Mouse (Mus musculus) small intestine, adult 2 months (tissue): ENCODE results near the gene Prkg1. TPM values are rescaled to one million over a fixed set of nuclear protein-coding genes. Genes with fewer than 3 reads are reported as not detected.
"Not testable (repeated sequence)": the region's sequence is repeated elsewhere in the genome, so short reads cannot be mapped to it uniquely, and the experiment has no call there.

Source experiments
- H3K27ac ChIP-seq: fragments of 200-500 bp; 2 replicates; pipeline ENCODE4 v1.5.1; 2012; ENCODE audit warnings: low read depth, low read length, control low read depth, inconsistent platforms; ENCODE audit not compliant: insufficient read depth
- H3K27me3 ChIP-seq: fragments of 200-500 bp; 2 replicates; pipeline ENCODE4 v1.6.1; 2012; ENCODE audit warnings: mild to moderate bottlenecking, moderate library complexity, low read length, inconsistent platforms; ENCODE audit not compliant: control insufficient read depth, insufficient read depth
- H3K36me3 ChIP-seq: fragments of 200-500 bp; 2 replicates; pipeline ENCODE4 v1.6.1; 2012; ENCODE audit warnings: mild to moderate bottlenecking, low read length, control low read depth, inconsistent platforms; ENCODE audit not compliant: control insufficient read depth, insufficient read depth
- H3K4me1 ChIP-seq: fragments of 200-500 bp; 2 replicates; pipeline ENCODE4 v1.6.1; 2012; ENCODE audit warnings: low read length, inconsistent platforms, mixed read lengths; ENCODE audit not compliant: control insufficient read depth, insufficient read depth, insufficient read length
- H3K4me3 ChIP-seq: fragments of 200-500 bp; 2 replicates; pipeline ENCODE4 v1.5.1; 2012; ENCODE audit warnings: low read depth, mild to moderate bottlenecking, control low read depth, inconsistent platforms, low read length, moderate library complexity
- CTCF ChIP-seq: fragments of 200-500 bp; IDR thresholded peaks from 2 replicates; pipeline ENCODE4 v1.5.1; 2012; ENCODE audit warnings: low read depth, mild to moderate bottlenecking, control low read depth, inconsistent platforms, low read length, moderate library complexity, mixed read lengths; ENCODE audit not compliant: insufficient replicate concordance, insufficient read length; ENCODE audit errors: extremely low read depth
- POLR2A ChIP-seq: fragments of 200-500 bp; IDR thresholded peaks from 2 replicates; pipeline ENCODE4 v1.6.1; 2012; ENCODE audit warnings: low read depth, mild to moderate bottlenecking, control low read depth, inconsistent platforms, low read length, moderate library complexity
- WGBS: fragments of 180-500 bp; shearing (Covaris S2); methylation state at CpG from one replicate; pipeline ENCODE4 v1.1.7; 2018; 5-methylcytosine and 5-hydroxymethylcytosine counted together
- polyA plus RNA-seq: library from polyadenylated mRNA; depleted of rRNA; stranded (reverse); fragments of >200 nt; gene quantifications from 2 replicates; pipeline ENCODE4 v1.2.3, GENCODE M21; 2012; rRNA removed

The Prkg1 gene
- polyA plus RNA-seq, 1 experiment = 1.0 TPM

DNA sequence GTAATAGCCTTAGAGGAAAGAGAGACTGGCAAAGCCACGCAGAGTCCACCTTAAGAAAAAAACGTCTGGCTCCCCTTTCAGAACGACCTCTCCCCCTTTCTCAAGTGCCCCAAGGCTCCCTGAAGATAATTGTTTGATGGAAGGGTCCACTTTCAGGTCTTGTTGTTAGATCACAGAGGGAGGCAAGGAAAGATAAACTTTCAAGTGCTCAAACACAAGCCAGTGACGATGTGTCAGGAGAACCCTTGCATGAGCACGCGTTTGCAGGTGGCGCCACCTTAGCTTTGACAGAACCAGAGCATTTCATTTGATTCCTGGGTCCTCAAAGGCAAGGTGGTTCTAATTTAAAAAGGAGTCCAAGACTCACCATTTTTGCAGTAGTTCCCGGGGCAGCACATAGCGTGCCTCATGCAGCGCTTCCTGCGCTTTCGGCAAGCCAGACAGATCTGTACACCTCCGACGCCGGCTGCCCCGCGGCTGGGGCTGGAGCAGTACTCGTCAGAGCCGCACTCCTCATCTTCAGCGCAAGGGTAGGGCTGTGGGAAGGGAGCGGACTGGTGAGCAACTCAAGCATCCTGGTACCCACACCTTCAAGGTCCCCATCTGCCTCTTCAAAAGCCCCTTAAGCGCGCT, 1216.3 kb downstream of the Prkg1 start:
- TF ChIP-seq POLR2A (no peak), CTCF (no peak)
- Histone ChIP-seq H3K4me3 (no peak overlapping the region), H3K27me3 (peaks cover 25% of the 10 kb centered on the region), H3K4me1 (no peaks in the 10 kb centered on the region), H3K36me3 (no peaks in the 10 kb centered on the region), H3K27ac (no peak overlapping the region)
- 5% methylated on average over 23 of the region's 23 CpGs for WGBS

DNA sequence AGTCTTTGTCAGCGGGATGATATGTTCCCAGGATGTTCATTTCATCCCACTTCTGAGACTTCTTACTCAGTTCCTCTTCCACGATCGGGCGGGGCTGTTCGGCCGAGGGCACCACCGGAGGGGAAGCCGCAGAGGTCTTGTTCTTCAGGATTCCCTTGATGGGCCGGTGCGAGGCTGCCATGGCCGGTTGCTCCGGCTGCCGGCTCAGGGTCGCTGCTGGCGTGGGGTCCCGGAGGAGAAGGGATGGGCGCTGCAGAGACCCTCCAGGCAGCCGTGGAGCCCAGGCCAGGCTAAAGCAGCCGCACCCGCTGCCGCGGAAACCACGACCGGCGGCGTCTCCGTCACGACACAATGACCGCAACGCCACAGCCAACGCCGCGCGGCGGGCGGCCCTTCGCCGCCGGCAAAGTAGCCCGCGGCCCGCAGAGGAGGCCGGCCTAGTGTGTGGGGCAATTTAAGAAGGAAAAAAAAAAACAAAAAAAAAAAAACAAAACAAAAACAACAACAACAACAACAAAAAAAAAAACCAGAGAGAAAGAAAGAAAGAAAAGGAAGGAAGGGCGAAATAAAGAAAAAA, 1225.4 kb downstream of the Prkg1 start:
- not testable (repeated sequence) for H3K36me3 ChIP-seq, H3K4me1 ChIP-seq
- 4% methylated on average over 43 of the region's 44 CpGs for WGBS

DNA sequence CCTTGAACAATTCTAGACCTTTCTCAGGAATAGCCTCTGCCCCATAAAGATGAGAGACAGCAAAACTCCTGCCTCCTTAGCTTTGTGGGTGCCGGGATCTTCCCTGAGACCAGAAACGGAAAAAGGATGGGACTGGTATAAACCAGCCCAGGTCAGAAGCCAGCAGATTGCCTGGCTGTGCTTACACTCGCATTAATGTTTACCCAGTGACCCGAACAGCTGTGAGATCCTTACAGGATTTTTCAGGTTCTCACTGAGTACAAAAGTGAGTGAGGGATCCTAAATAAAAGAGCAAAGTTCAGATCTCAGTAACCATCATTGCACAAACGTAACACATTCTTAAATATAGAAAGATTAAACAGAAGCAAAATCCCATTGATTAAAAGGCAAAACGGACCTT, 1248.1 kb downstream of the Prkg1 start:
- WGBS = 17% methylated on average over 6 of the region's 6 CpGs
- no peaks in the 10 kb centered on the region for H3K36me3 ChIP-seq
- no peak overlapping the region for H3K4me3 ChIP-seq
- no peaks in the 10 kb centered on the region for H3K4me1 ChIP-seq
- H3K27ac ChIP-seq = no peak overlapping the region
- H3K27me3 ChIP-seq = no peaks in the 10 kb centered on the region
- TF ChIP-seq POLR2A (no peak), CTCF (no peak)

More for the DNA sequence above, 1225.4 kb downstream of the Prkg1 start:
- peak overlapping the region; percentile 21; the same call in 1 of the 2 replicates for H3K4me3 ChIP-seq
- not testable (repeated sequence) for H3K27me3 ChIP-seq, H3K27ac ChIP-seq

Other genes with a start within 250 kb of the Prkg1 start
- gene A1cf, start 103.7 kb upstream of the Prkg1 start, polyA plus RNA-seq = 9.8 and 35.2 TPM in 2 replicates